Mouse (Mus musculus) myocyte (in vitro differentiated cells): ENCODE results near the gene Rybp. TPM values are rescaled to one million over a fixed set of nuclear protein-coding genes. Genes with fewer than 3 reads are reported as not detected.

Experiments used
- H3K27me3 ChIP-seq: one replicate; pipeline ENCODE4 v1.6.1; 2011; ENCODE audit not compliant: control insufficient read depth, insufficient read depth, insufficient read length
- H3K36me3 ChIP-seq: one replicate; pipeline ENCODE4 v1.6.1; 2011; ENCODE audit not compliant: control insufficient read depth, insufficient read depth
- H3K4me2 ChIP-seq: one replicate; pipeline ENCODE4 v1.6.1; 2011; ENCODE audit warnings: low read depth, control low read depth
- H3K4me3 ChIP-seq: one replicate; pipeline ENCODE4 v1.5.1; 2011; ENCODE audit warnings: mild to moderate bottlenecking, control low read depth, moderate library complexity
- H3K79me2 ChIP-seq: one replicate; pipeline ENCODE4 v1.6.1; 2011; ENCODE audit not compliant: control insufficient read depth, insufficient read depth
- H3ac ChIP-seq: one replicate; pipeline ENCODE4 v1.6.1; 2011; ENCODE audit not compliant: control insufficient read depth, insufficient read length
- CEBPB ChIP-seq: IDR thresholded peaks from 2 replicates; pipeline ENCODE4 v1.6.1; 2011; ENCODE audit warnings: mild to moderate bottlenecking, moderate library complexity; ENCODE audit not compliant: poor library complexity, insufficient read depth, severe bottlenecking
- E2F4 ChIP-seq: IDR thresholded peaks from one replicate; pipeline ENCODE4 v1.6.1; 2011; ENCODE audit warnings: mild to moderate bottlenecking, control low read depth, moderate library complexity; ENCODE audit not compliant: insufficient read depth
- MAX ChIP-seq: IDR thresholded peaks from one replicate; pipeline ENCODE4 v1.6.1; 2011; ENCODE audit warnings: low read depth, mild to moderate bottlenecking, control low read depth
- MYOD1 ChIP-seq, 3 experiments: IDR thresholded peaks; one replicate each; pipeline ENCODE4 v1.6.1; 2011; ENCODE audit warnings: control low read depth in 2 of 3, low read depth in 2 of 3, mild to moderate bottlenecking in 2 of 3, moderate library complexity in 1 of 3; ENCODE audit not compliant: insufficient read length in 2 of 3, control insufficient read depth in 1 of 3
- MYOG ChIP-seq, 3 experiments: IDR thresholded peaks; one replicate each; pipeline ENCODE4 v1.6.1; 2011; ENCODE audit warnings: control low read depth in 2 of 3, low read depth in 2 of 3, mild to moderate bottlenecking in 2 of 3; ENCODE audit not compliant: insufficient read length in 2 of 3, control insufficient read depth in 1 of 3, insufficient read depth in 1 of 3
- POLR2A ChIP-seq: IDR thresholded peaks from one replicate; pipeline ENCODE4 v1.6.1; 2011; ENCODE audit warnings: low read depth, mild to moderate bottlenecking, control low read depth, moderate library complexity; ENCODE audit not compliant: insufficient read length
- POLR2AphosphoS2 ChIP-seq: IDR thresholded peaks from one replicate; pipeline ENCODE4 v1.6.1; 2011; ENCODE audit warnings: low read depth, control low read depth; ENCODE audit not compliant: insufficient read length
- REST ChIP-seq: IDR thresholded peaks from one replicate; pipeline ENCODE4 v1.6.1; 2011; ENCODE audit warnings: mild to moderate bottlenecking, control low read depth, moderate library complexity; ENCODE audit not compliant: insufficient read depth, insufficient read length
- SRF ChIP-seq: IDR thresholded peaks from one replicate; pipeline ENCODE4 v1.6.1; 2011; ENCODE audit warnings: low read depth; ENCODE audit not compliant: control insufficient read depth, insufficient read length
- TCF12 ChIP-seq: IDR thresholded peaks from one replicate; pipeline ENCODE4 v1.6.1; 2011; ENCODE audit warnings: mild to moderate bottlenecking, control low read depth; ENCODE audit not compliant: poor library complexity, insufficient read depth, severe bottlenecking
- TCF3 ChIP-seq: IDR thresholded peaks from one replicate; pipeline ENCODE4 v1.6.1; 2011; ENCODE audit warnings: low read depth, control low read depth; ENCODE audit not compliant: insufficient read length
- USF1 ChIP-seq: IDR thresholded peaks from one replicate; pipeline ENCODE4 v1.6.1; 2011; ENCODE audit warnings: low read depth, mild to moderate bottlenecking, control low read depth, moderate library complexity
- polyA plus RNA-seq: library from polyadenylated mRNA; unstranded; fragments of >200 nt; fragmentation: generic; extraction: Trizol; gene quantifications from one replicate; pipeline ENCODE4 v1.2.1, GENCODE M21; 2012; ENCODE audit warnings: missing spikeins

Rybp gene
- polyA plus RNA-seq, 1 experiment: 9.5 TPM

DNA sequence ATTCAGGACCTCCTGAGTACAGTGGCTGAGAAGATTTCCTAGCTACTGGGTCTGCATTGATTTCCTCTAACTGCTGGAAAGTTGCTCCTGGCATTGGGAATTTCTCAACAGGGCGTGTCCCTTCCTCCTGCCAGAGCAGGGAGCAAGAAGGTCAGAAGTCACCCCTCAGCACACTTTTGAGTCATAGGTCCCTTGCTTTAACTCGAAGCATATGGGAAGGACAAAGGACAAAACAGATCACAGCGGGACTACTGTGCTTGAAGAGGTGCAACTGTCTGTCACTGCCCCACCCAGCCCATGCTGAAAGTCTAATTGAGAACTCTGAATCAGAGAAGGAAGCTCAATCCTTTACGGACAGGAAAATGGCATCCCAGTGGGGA lies 106.4 kb downstream of the Rybp start:
- no peaks in the 10 kb centered on the region for H3K79me2 ChIP-seq
- no peaks in the 10 kb centered on the region for H3K36me3 ChIP-seq
- no peak overlapping the region for H3ac ChIP-seq
- H3K27me3 ChIP-seq: no peaks in the 10 kb centered on the region
- peak overlapping the region; percentile 1 for H3K4me2 ChIP-seq
- TF ChIP-seq MYOD1 (IDR thresholded peaks at IDR 0.05; ENCODE audit: control insufficient read depth in 1 of 3, insufficient read length in 2 of 3, low read depth in 2 of 3) (no peak), TCF12 (no peak), POLR2A (no peak), CEBPB (no peak), TCF3 (no peak), MAX (no peak), POLR2AphosphoS2 (no peak), E2F4 (no peak), REST (no peak), USF1 (no peak), SRF (no peak), MYOG (IDR thresholded peaks at IDR 0.05; ENCODE audit: control insufficient read depth in 1 of 3, insufficient read depth in 1 of 3, insufficient read length in 2 of 3, low read depth in 2 of 3) (no peak)
- no peak overlapping the region for H3K4me3 ChIP-seq

DNA sequence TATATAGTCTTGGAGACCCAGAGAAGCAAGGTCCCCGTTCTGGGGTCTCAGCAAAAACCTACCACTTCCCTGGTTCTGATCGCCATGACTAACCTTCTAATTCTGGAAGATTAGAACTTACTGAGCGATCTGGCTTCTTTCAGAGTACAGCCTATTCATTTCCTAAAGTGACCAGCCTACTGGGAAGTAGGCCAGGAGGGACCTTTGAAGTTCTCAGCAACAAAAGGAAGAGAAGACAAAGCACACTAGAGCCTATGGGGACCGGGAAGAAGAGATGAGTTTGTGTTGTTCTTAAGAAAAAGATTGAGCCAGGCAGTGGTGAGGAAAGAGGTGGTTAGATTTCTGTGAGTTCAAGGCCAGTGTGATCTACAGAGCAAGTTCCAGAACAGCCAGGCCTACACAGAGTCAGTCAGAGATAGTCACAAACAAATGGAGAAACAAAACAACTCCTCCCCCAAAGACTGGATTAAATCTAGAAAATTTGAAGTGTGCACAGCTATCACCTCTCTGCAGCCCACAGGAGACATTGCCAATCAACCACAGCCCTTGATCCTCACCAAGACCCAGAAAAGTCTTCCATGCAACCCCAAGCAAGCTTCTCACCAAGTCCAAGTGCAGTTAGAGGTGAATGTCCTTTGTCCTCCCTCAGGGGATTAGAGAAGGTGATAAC lies 106.9 kb downstream of the Rybp start:
- Histone ChIP-seq H3ac (no peak overlapping the region), H3K4me3 (no peak overlapping the region), H3K27me3 (no peaks in the 10 kb centered on the region), H3K79me2 (no peaks in the 10 kb centered on the region), H3K36me3 (no peaks in the 10 kb centered on the region), H3K4me2 (peak overlapping the region; percentile 1)
- no peak for TF ChIP-seq E2F4
- no peak for TF ChIP-seq USF1
- TF ChIP-seq MYOD1 (IDR thresholded peaks at IDR 0.05; ENCODE audit: control insufficient read depth in 1 of 3, insufficient read length in 2 of 3, low read depth in 2 of 3): no peak
- TF ChIP-seq CEBPB: no peak
- TF ChIP-seq TCF3: no peak

DNA sequence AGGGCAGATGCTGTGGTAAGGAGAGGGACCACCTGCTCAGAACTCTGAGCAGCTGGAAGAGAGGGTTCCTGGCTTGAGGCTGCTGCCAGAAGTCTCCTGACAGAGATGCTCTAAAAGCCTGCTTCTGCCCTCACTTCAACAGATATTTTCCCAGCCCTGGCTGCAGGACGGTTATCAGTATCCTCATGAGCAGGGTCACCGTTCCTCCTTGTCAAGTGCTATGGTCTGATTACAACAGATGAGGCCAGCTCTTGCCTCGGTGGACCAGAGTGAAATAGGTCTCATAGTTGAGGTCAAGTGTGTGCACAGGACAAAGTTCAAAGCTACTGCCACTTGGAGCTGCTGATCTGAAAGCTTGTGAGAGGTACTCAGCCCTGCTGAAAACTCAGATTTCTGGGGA lies 108.5 kb downstream of the Rybp start:
- no peak overlapping the region for H3ac ChIP-seq
- TF ChIP-seq E2F4: no peak
- peak in 1 of 3 experiments; percentile 42 for TF ChIP-seq MYOG (IDR thresholded peaks at IDR 0.05; ENCODE audit: control insufficient read depth in 1 of 3, insufficient read depth in 1 of 3, insufficient read length in 2 of 3, low read depth in 2 of 3)
- H3K79me2 ChIP-seq: no peaks in the 10 kb centered on the region
- H3K4me3 ChIP-seq: no peak overlapping the region
- no peaks in the 10 kb centered on the region for H3K36me3 ChIP-seq
- no peak overlapping the region for H3K4me2 ChIP-seq
- no peaks in the 10 kb centered on the region for H3K27me3 ChIP-seq
